Mouse (Mus musculus) limb, embryonic 13.5 days (tissue): Measurements from ENCODE around the gene Catip. TPM values are rescaled to one million over a fixed set of nuclear protein-coding genes. Genes with fewer than 3 reads are reported as not detected.

Source experiments
- ATAC-seq: fragments of 200-750 bp; cut with Nextera tagmentation; 2 replicates; pipeline ENCODE4 v1.8.0; 2017; ENCODE audit warnings: low read depth, moderate number of reproducible peaks, moderate TSS enrichment; ENCODE audit not compliant: low FRiP score
- H3K27ac ChIP-seq: fragments of 300-500 bp; sonication (generic); 2 replicates; pipeline ENCODE4 v1.5.1; 2015; ENCODE audit warnings: inconsistent platforms, mild to moderate bottlenecking, moderate library complexity
- H3K27me3 ChIP-seq: fragments of 300-500 bp; sonication (generic); 2 replicates; pipeline ENCODE4 v1.6.1; 2015; ENCODE audit warnings: mild to moderate bottlenecking, inconsistent platforms
- H3K36me3 ChIP-seq: fragments of 300-500 bp; sonication (generic); 2 replicates; pipeline ENCODE4 v1.6.1; 2015; ENCODE audit warnings: inconsistent platforms, mild to moderate bottlenecking, moderate library complexity
- H3K4me1 ChIP-seq: fragments of 300-500 bp; sonication (generic); 2 replicates; pipeline ENCODE4 v1.6.1; 2015; ENCODE audit warnings: inconsistent platforms
- H3K4me2 ChIP-seq: fragments of 300-500 bp; sonication (generic); replicated peaks from 2 replicates; pipeline ENCODE4 v1.6.1; 2015; ENCODE audit warnings: inconsistent platforms, mild to moderate bottlenecking, moderate library complexity
- H3K4me3 ChIP-seq: fragments of 300-500 bp; sonication (generic); 2 replicates; pipeline ENCODE4 v1.5.1; 2015; ENCODE audit warnings: moderate library complexity, mild to moderate bottlenecking, inconsistent platforms
- H3K9ac ChIP-seq: fragments of 300-500 bp; sonication (generic); 2 replicates; pipeline ENCODE4 v1.6.1; 2015; ENCODE audit warnings: mild to moderate bottlenecking, inconsistent platforms
- H3K9me3 ChIP-seq: fragments of 300-500 bp; sonication (generic); 2 replicates; pipeline ENCODE4 v1.6.1; 2016; ENCODE audit warnings: inconsistent platforms
- WGBS: fragments of 180-500 bp; shearing (Covaris S2); methylation state at CpG from one replicate; pipeline ENCODE4 v1.1.7; 2015; 5-methylcytosine and 5-hydroxymethylcytosine counted together
- microRNA counts: library from miRNA; unstranded; fragments of <30 nt; microRNA quantifications from one replicate; lab custom pipeline; 2016
- microRNA-seq: library from miRNA; unstranded; fragments of <30 nt; microRNA quantifications from one replicate; pipeline ENCODE4, GENCODE M21; 2016
- polyA plus RNA-seq: library from polyadenylated mRNA; unstranded; fragments of >200 nt; fragmentation: Nextera tagmentation; extraction: Ambion mirVana; gene quantifications from 2 replicates; pipeline ENCODE4 v1.2.1, GENCODE M21; 2015

Gene Catip
- polyA plus RNA-seq, 1 experiment from 2014 or later, result 1.5 TPM

DNA sequence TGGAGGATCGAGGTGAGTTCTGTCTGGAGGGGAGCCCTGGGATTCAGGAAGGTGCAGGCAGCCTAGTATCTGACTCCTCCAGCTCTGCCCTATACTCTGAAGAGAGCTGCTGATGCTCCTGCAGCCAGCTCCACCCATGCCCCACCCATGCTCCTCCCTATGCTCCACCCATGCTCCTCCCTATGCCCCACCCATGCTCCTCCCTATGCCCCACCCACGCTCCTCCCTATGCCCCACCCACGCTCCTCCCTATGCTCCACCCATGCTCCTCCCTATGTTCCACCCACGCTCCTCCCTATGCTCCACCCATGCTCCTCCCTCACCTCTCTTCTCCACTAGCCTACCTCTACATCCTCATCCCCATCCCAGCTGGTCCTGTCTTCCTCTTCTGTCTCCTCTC lies 53.2 kb downstream of the Catip start:
- H3K4me3 ChIP-seq, result no peak overlapping the region
- ATAC-seq, result no peak
- no peaks in the 10 kb centered on the region for H3K4me1 ChIP-seq
- no peak overlapping the region for H3K9ac ChIP-seq
- WGBS, result 49% methylated on average over 4 of the region's 4 CpGs
- 0 out of 2 replicates have a peak, but pooled peaks cover 3% of the 10 kb centered on the region for H3K9me3 ChIP-seq
- H3K4me2 ChIP-seq, result no peak overlapping the region
- no peaks in the 10 kb centered on the region for H3K27me3 ChIP-seq
- no peaks in the 10 kb centered on the region for H3K36me3 ChIP-seq
- no peak overlapping the region for H3K27ac ChIP-seq

MicroRNA genes within 50 kb of the gene (microRNA counts, 519-probe panel; counts per million panel counts)
- microRNA mmu-miR-26b (lab: Ali Mortazavi, UCI), result 3,781 counts per million, percentile 71 among the panel's probes with 10 or more counts

Small RNA genes lying within 50 kb of the gene (microRNA-seq; reads per million reads assigned to microRNA genes)
- gene Mir26b, result 26,724 reads per million, percentile 97 among the genes with 10 or more reads in this experiment

Other genes starting within 250 kb of the Catip start
- 44.4 and 45.1 TPM in 2 replicates for gene Tns1, start 237.7 kb upstream of the Catip start, polyA plus RNA-seq
- 0.15 and 0.33 TPM in 2 replicates for gene Rufy4, start 236.6 kb upstream of the Catip start, polyA plus RNA-seq
- 0.10 and 0.13 TPM in 2 replicates for gene Cxcr2, start 208.1 kb upstream of the Catip start, polyA plus RNA-seq
- not detected in 2 replicates for gene Cxcr1, start 167.5 kb upstream of the Catip start, polyA plus RNA-seq
- gene Arpc2, start 126.0 kb upstream of the Catip start, polyA plus RNA-seq, result 384 and 389 TPM in 2 replicates
- gene Gpbar1, start 83.6 kb upstream of the Catip start, polyA plus RNA-seq, result 0.18 and 0.31 TPM in 2 replicates
- 220 and 232 TPM in 2 replicates for gene Aamp, start 77.4 kb upstream of the Catip start, polyA plus RNA-seq
- gene Pnkd, start 77.2 kb upstream of the Catip start, polyA plus RNA-seq, result 108 and 112 TPM in 2 replicates
- 30.6 and 31.7 TPM in 2 replicates for gene Tmbim1, start 56.5 kb upstream of the Catip start, polyA plus RNA-seq
- gene Slc11a1, start 13.1 kb downstream of the Catip start, polyA plus RNA-seq, result 2.4 and 2.9 TPM in 2 replicates
- gene Ctdsp1, start 29.4 kb downstream of the Catip start, polyA plus RNA-seq, result 87.5 and 90.9 TPM in 2 replicates
- 0.17 and 0.20 TPM in 2 replicates for gene Vil1, start 47.3 kb downstream of the Catip start, polyA plus RNA-seq
- 69.4 and 70.5 TPM in 2 replicates for gene Cnot9, start 143.9 kb downstream of the Catip start, polyA plus RNA-seq
- gene Plcd4, start 180.8 kb downstream of the Catip start, polyA plus RNA-seq, result 0.79 and 1.5 TPM in 2 replicates
- gene Usp37, start 182.2 kb downstream of the Catip start, polyA plus RNA-seq, result 37.2 and 40.3 TPM in 2 replicates
- 8.1 TPM in 2 replicates for gene Zfp142, start 226.1 kb downstream of the Catip start, polyA plus RNA-seq
- gene Bcs1l, start 226.2 kb downstream of the Catip start, polyA plus RNA-seq, result 16.5 and 16.6 TPM in 2 replicates
- gene Rnf25, start 239.3 kb downstream of the Catip start, polyA plus RNA-seq, result 41.6 and 45.9 TPM in 2 replicates
- gene Stk36, start 239.3 kb downstream of the Catip start, polyA plus RNA-seq, result 9.6 and 10.9 TPM in 2 replicates